Mouse (Mus musculus) ES-E14 (cell line): ENCODE data around the gene 4930404N11Rik.

ENCODE experiments used
- HCFC1 ChIP-seq: IDR thresholded peaks from 2 replicates; pipeline ENCODE4 v1.6.1; 2012; ENCODE audit warnings: low read length, inconsistent platforms, borderline replicate concordance; ENCODE audit not compliant: insufficient read depth
- ZC3H11A ChIP-seq: IDR thresholded peaks from 2 replicates; pipeline ENCODE4 v1.6.1; 2012; ENCODE audit warnings: low read depth, mild to moderate bottlenecking, inconsistent platforms, low read length, borderline replicate concordance

DNA sequence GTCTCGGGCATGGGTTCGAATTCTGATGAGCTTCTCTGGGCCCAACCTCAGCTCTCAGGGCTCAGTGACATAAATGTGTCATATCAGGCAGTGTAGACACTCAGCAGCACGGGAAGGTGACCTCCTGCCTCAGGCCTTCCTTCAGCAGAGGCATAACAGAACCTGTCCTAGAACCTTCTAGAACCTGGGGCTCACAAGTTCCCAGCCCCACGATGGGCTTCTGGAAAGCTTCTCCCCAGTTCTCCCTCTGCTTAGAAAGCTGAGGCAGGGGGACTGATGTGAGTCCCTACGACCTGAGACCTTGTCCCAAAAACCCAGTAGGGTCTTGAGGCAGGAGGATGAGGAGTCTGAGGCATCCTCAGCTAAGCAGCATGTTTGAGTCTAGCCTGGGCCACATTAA lies 49.5 kb upstream of the 4930404N11Rik start:
- TF ChIP-seq HCFC1: no peak
- TF ChIP-seq ZC3H11A: no peak
